Comparison of ENCODE assay signal across 23 mouse cellular contexts in genomic region chr3:145490279-145490678, GRCm38 (mm10).
DNase-seq lines count a peak whose midpoint lies in the region; ATAC-seq and TF ChIP-seq lines count a peak whose summit lies in the region.
"Had no signal": no experiment of that assay in that cellular context is flagged by ENCODE, and none has a peak within 500 bp of the region (broad histone marks: within the 10 kb centered on the region; RNA-seq: fewer than 3 reads in every experiment).

No protein-coding gene starts in this region.

- H3K4me1 ChIP-seq in midbrain, embryonic 11.5 days (ENCODE audit: control insufficient read depth, insufficient read depth, low read length), result no peaks in the 10 kb centered on the region
- no peaks in the 10 kb centered on the region for H3K4me1 ChIP-seq in midbrain, embryonic 13.5 days (replicated peaks)

- intact Hi-C loops in gastrocnemius, adult 2 months (cut with DNase I), result no loop called here
- intact Hi-C loops in gastrocnemius, postnatal 14 days (cut with DNase I; ENCODE audit: low total_unique reads), result no loop called here

- H3K4me2 ChIP-seq in midbrain, embryonic 11.5 days, result no peak overlapping the region
- no peak overlapping the region for H3K4me2 ChIP-seq in midbrain, embryonic 13.5 days (replicated peaks)
- H3K4me2 ChIP-seq: embryonic facial prominence, embryonic 12.5 days; forebrain, embryonic 13.5 days; forebrain, embryonic 15.5 days had no signal

- no peak for ATAC-seq in midbrain, embryonic 11.5 days (ENCODE audit: low FRiP score)
- ATAC-seq in midbrain, embryonic 13.5 days, result no peak
- ATAC-seq: CD4-positive, CD25-positive, alpha-beta regulatory T cell, adult 4 months; forebrain, embryonic 13.5 days; forebrain, embryonic 15.5 days had no signal

- no peaks in the 10 kb centered on the region for H3K27me3 ChIP-seq in midbrain, embryonic 11.5 days (ENCODE audit: control insufficient read depth, insufficient read depth, low read length)
- no peaks in the 10 kb centered on the region for H3K27me3 ChIP-seq in midbrain, embryonic 13.5 days
- H3K27me3 ChIP-seq: CH12.LX; embryonic facial prominence, embryonic 12.5 days; forebrain, embryonic 13.5 days; forebrain, embryonic 15.5 days had no signal

- WGBS in midbrain, embryonic 11.5 days, result 93% methylated on average over 1 of the region's 1 CpGs
- 89% methylated on average over 1 of the region's 1 CpGs for WGBS in midbrain, embryonic 13.5 days

- H3K9me3 ChIP-seq in midbrain, embryonic 11.5 days (ENCODE audit: control insufficient read depth, low read length), result no peaks in the 10 kb centered on the region
- H3K9me3 ChIP-seq in midbrain, embryonic 13.5 days, result no peaks in the 10 kb centered on the region
- H3K9me3 ChIP-seq: embryonic facial prominence, embryonic 10.5 days; embryonic facial prominence, embryonic 12.5 days; forebrain, embryonic 13.5 days; forebrain, embryonic 15.5 days had no signal

- DNase-seq in gastrocnemius, adult 2 months, result no peak
- no peak for DNase-seq in gastrocnemius, postnatal 14 days
- DNase-seq in midbrain, embryonic 11.5 days (ENCODE audit: low spot score, missing footprints), result peak; percentile 61
- DNase-seq in Muller cell, postnatal 12 days (ENCODE audit: inconsistent ontology term), result peak; percentile 70
- peak; percentile 29 for DNase-seq in skeletal muscle tissue, adult 2 months (ENCODE audit: low read depth, low spot score)
- DNase-seq in spleen, postnatal 36 days (ENCODE audit: low spot score in 2 of 2), result no peak
- DNase-seq: adrenal gland, adult 2 months; adrenal gland, postnatal 10 days; adrenal gland, postnatal 25 days; B cell, adult 2 months; cerebellum, adult 11-12 months; cerebellum, adult 2 months; cerebellum, adult 9-10 months; cerebellum, postnatal 10 days; cerebellum, postnatal 25 days had no signal

- peak overlapping the region; percentile 62 for H3K27ac ChIP-seq in gastrocnemius, adult 2 months
- no peak overlapping the region for H3K27ac ChIP-seq in midbrain, embryonic 11.5 days (ENCODE audit: low read depth, low read length)
- H3K27ac ChIP-seq in midbrain, embryonic 13.5 days, result no peak overlapping the region
- H3K27ac ChIP-seq: embryonic facial prominence, embryonic 10.5 days; embryonic facial prominence, embryonic 12.5 days; forebrain, embryonic 13.5 days; forebrain, embryonic 15.5 days had no signal

- TF ChIP-seq CTCF in gastrocnemius, adult 2 months (IDR thresholded peaks at IDR 0.05), result no peak

- H3K9ac ChIP-seq in midbrain, embryonic 11.5 days (ENCODE audit: low read length), result no peak overlapping the region
- no peak overlapping the region for H3K9ac ChIP-seq in midbrain, embryonic 13.5 days (replicated peaks)
- H3K9ac ChIP-seq: embryonic facial prominence, embryonic 12.5 days; forebrain, embryonic 13.5 days; forebrain, embryonic 15.5 days had no signal

- H3K36me3 ChIP-seq in midbrain, embryonic 11.5 days (ENCODE audit: control insufficient read depth, insufficient read depth, low read length), result no peaks in the 10 kb centered on the region
- H3K36me3 ChIP-seq in midbrain, embryonic 13.5 days, result no peaks in the 10 kb centered on the region
- H3K36me3 ChIP-seq: embryonic facial prominence, embryonic 10.5 days; embryonic facial prominence, embryonic 12.5 days; forebrain, embryonic 15.5 days; G1E had no signal

- no peak overlapping the region for H3K4me3 ChIP-seq in gastrocnemius, adult 2 months
- H3K4me3 ChIP-seq in midbrain, embryonic 11.5 days (ENCODE audit: low read depth, low read length), result no peak overlapping the region
- H3K4me3 ChIP-seq in midbrain, embryonic 13.5 days (replicated peaks), result no peak overlapping the region
- H3K4me3 ChIP-seq: embryonic facial prominence, embryonic 10.5 days; embryonic facial prominence, embryonic 12.5 days; forebrain, embryonic 13.5 days; forebrain, embryonic 15.5 days had no signal

Comparison
In these comparisons a context has a peak if more than half of its experiments do, and no peak if none do; other contexts are left out.
1. DNase-seq: peak in midbrain, embryonic 11.5 days (single experiment), Muller cell, postnatal 12 days (single experiment) and skeletal muscle tissue, adult 2 months (single experiment); none in gastrocnemius, adult 2 months (single experiment), gastrocnemius, postnatal 14 days (single experiment) and spleen, postnatal 36 days (0 of 2).